Mouse (Mus musculus): ENCODE measurements at regions not wholly inside any gene's neighbourhood (a gene's known extent, or its start where the extent isn't known, plus 50 kb on each side); places are given as distances from the start of the nearest gene placed in this dataset.

DNA sequence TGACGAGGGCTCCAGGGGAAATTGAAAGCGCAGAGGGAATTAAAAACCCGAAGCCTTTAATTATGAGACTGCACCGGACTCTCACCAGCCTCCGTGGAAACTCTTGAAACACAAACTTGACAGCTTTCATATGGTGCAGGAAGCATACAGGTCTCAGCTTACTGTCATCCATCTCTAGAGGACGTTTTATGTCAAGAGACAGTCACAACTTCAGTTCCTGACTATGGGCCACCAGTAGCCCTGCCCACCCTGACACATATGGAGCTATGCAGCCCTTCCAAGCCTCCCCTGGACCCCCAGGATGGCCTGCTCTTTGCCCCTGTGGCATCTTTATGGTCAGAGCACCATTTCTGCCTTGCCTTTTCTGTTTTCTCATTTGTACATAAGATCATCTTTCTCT is 530.0 kb downstream of the Vrk1 start:
- H3K27me3 ChIP-seq, result no peaks in the 10 kb centered on the region
- ATAC-seq (no peak), DNase-seq (ENCODE audit: low read depth, low spot score) (no peak)
- ChIA-PET CTCF (no interaction called here), POLR2A (no interaction called here)
- in situ Hi-C loops (cut with MboI; ENCODE audit: low pct_unique_long_range_greater_than_20kb), result no loop called here
- no peak for TF ChIP-seq CTCF (IDR thresholded peaks at IDR 0.05)

DNA sequence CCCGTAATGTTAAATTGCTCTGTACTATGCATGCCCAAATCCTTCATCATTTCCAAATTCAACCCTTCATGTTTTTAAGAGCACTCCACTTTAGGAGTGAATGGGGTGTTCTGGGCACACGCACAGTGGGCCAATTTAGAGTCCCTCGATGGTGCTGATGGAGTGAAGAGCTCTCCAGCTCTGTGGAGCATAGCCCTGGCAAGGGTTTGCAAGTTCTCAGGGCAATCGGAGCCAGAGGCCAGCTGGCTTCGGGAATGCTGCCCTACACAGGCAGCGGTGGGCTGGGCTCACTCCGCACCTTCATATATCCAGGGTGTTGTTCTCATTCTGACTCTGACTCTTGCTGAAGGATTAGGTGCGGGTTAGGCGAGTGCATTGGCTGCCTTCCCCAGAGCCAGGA is 549.5 kb downstream of the Vrk1 start:
- no peak for DNase-seq (ENCODE audit: low read depth, low spot score)
- TF ChIP-seq CTCF (IDR thresholded peaks at IDR 0.05), result no peak
- no peaks in the 10 kb centered on the region for H3K27me3 ChIP-seq
- POLR2A ChIA-PET, result no interaction called here
- no peak for ATAC-seq
- CTCF ChIA-PET, result no interaction called here
- in situ Hi-C loops (cut with MboI; ENCODE audit: low pct_unique_long_range_greater_than_20kb), result no loop called here

DNA sequence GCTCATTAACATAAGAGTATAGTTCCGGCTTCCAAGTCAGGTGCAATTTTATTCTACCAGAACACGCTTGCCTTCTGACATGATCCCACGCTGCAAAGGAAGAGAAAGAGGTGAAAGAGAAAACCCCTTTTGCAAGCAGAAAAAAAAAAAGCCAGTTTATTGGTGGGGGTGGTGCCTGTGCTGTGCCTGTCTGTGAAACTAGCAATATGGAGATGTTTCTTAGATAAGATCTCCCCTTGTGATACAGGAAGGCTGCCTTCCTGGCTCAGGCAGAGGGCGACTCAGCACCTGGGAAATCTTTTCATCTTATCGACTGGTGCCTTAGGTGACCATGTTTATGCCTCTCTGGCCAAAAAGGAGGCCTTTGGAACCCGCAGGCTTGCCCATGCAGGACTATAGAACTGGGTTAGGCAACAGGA is 555.2 kb downstream of the Vrk1 start:
- ATAC-seq (no peak), DNase-seq (ENCODE audit: low read depth, low spot score) (no peak)
- no peak for TF ChIP-seq CTCF (IDR thresholded peaks at IDR 0.05)
- in situ Hi-C loops (cut with MboI; ENCODE audit: low pct_unique_long_range_greater_than_20kb), result no loop called here
- ChIA-PET CTCF (no interaction called here), POLR2A (no interaction called here)
- no peaks in the 10 kb centered on the region for H3K27me3 ChIP-seq

DNA sequence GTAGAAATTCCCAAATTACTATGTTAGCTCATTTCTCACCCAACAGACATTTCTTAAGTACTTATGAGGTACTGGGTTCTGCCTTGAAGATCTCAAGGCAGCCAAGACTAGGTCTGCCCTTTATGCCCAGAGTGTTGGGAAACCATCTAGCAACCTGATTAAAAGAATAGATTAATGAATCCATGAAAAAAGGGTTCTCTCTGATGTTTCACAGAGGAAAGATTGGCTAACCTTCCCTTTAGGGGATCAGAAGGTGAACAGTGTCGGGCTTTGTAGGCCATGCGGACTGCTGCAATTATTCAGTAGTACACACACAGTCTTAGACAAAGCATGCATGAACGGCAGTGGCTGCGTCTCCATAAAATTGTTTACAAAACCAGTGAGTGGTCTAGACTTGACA is 556.3 kb downstream of the Vrk1 start:
- ATAC-seq (no peak), DNase-seq (ENCODE audit: low read depth, low spot score) (no peak)
- in situ Hi-C loops (cut with MboI; ENCODE audit: low pct_unique_long_range_greater_than_20kb), result no loop called here
- CTCF ChIA-PET, result no interaction called here
- POLR2A ChIA-PET, result no interaction called here
- TF ChIP-seq CTCF (IDR thresholded peaks at IDR 0.05), result no peak
- H3K27me3 ChIP-seq, result no peaks in the 10 kb centered on the region

DNA sequence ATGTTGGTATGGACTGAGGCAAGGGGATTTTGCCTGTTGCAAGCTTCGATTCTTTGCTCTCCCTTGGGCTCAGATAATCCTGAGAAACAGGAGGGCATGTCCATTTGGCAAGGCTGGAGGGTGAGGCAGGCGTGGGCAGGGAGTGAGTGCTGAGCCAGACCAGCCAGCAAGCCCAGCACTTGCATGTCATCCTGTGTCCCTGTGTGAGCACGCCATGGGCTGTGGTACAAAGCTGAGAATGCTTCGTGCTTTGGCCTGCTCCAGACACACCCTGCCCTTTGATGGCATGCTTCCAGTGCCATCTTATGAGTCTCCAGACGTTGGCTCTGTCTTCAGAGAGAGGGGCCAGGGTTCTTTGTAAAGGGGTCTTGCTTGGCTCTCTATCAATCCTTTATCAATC is 557.1 kb downstream of the Vrk1 start:
- no peaks in the 10 kb centered on the region for H3K27me3 ChIP-seq
- ChIA-PET CTCF (no interaction called here), POLR2A (no interaction called here)
- in situ Hi-C loops (cut with MboI; ENCODE audit: low pct_unique_long_range_greater_than_20kb), result no loop called here
- DNase-seq (ENCODE audit: low read depth, low spot score) (no peak), ATAC-seq (no peak)
- TF ChIP-seq CTCF (IDR thresholded peaks at IDR 0.05), result no peak

DNA sequence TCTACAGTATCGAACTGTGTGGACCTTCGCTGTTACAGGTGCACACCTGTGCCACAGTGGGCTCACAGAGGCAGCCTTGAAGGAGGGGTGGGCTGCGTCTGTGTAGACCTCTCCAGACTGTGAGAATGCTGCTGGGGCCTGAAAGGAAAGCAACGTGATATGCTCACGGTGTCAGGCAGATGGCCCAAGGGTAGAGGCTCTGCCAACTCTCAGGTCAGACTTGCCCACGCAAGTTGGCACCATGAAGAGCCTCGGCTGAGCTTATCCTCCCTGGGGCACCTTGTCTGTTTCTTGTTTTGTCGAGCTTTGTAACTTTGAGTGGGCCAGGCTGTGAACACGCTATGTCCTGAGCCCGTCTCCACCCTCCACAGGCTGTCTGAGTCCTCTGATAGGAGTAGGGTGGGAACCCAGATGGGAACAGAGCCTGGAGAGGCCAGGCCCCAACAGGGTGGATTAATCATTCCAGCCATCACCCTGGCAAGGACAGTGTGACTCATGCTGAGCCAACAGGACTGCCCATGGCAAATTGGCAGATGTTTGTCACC is 558.6 kb downstream of the Vrk1 start:
- DNase-seq (ENCODE audit: low read depth, low spot score) (no peak), ATAC-seq (no peak)
- H3K27me3 ChIP-seq, result no peaks in the 10 kb centered on the region
- TF ChIP-seq CTCF (IDR thresholded peaks at IDR 0.05), result no peak
- in situ Hi-C loops (cut with MboI; ENCODE audit: low pct_unique_long_range_greater_than_20kb), result no loop called here
- ChIA-PET CTCF (no interaction called here), POLR2A (no interaction called here)

DNA sequence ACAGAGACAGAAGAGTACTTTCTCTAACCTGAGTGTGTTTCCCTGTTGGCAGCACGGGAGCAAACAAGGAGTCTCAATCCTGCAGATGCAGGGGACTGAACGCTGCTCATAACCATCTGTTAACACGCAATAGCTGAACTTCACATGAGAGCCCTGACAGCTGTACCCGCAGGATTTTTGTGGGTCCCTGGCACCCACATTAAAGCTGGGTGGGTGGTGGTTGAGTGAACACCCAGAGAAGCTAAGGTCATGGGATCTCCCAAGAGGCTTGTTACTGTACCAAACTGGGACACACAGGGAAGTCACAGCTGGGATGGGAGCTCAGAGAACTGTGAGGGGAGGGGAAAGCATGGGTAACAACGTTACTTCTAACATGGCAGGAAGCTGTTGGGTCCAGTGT is 562.9 kb downstream of the Vrk1 start:
- in situ Hi-C loops (cut with MboI; ENCODE audit: low pct_unique_long_range_greater_than_20kb), result no loop called here
- ATAC-seq, result no peak
- CTCF ChIA-PET, result no interaction called here
- DNase-seq (ENCODE audit: low read depth, low spot score), result no peak
- TF ChIP-seq CTCF (IDR thresholded peaks at IDR 0.05), result no peak
- no peaks in the 10 kb centered on the region for H3K27me3 ChIP-seq
- POLR2A ChIA-PET, result no interaction called here

DNA sequence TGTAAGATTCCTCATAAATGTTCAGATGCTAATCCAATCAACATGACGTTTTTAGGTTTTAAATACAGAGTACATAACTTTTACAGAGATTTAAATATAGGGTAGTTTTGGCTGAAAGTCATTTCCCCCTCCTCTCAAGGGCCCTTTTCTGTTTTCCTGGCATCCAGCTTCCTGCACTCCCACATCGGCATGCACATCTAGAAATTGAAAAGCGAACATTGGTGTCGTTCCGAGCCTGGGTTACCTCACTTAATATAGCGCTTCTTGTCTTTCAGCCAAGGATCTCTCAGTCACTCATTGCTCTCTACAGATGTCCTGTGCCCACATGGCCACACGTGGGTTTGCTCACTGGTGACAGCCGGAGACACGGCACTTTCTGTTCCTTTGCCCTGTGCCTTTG is 572.7 kb downstream of the Vrk1 start:
- H3K27me3 ChIP-seq, result no peaks in the 10 kb centered on the region
- DNase-seq (ENCODE audit: low read depth, low spot score), result no peak
- ATAC-seq, result no peak
- in situ Hi-C loops (cut with MboI; ENCODE audit: low pct_unique_long_range_greater_than_20kb), result no loop called here
- POLR2A ChIA-PET, result no interaction called here
- CTCF ChIA-PET, result no interaction called here
- TF ChIP-seq CTCF (IDR thresholded peaks at IDR 0.05), result no peak

DNA sequence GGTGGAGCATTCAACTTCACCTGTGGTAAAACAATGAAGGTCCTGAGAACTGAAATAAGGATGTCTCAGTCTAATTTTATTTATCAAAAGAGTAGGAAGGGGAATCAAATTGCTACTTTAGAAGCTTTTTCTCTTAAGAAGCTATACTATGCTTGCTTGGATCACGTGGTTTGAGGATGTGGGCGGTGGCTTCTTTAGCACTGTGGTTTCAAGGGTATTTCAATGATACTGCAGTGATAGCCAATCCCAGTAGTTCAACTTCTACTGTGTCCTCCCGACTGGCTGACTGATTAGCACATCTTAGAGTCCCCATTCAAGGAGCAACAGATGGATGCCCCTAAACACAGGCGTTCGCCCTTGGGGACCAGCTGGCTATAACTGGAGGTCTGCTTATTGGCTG is 575.6 kb downstream of the Vrk1 start:
- no peak for ATAC-seq
- no peaks in the 10 kb centered on the region for H3K27me3 ChIP-seq
- no peak for TF ChIP-seq CTCF (IDR thresholded peaks at IDR 0.05)
- ChIA-PET CTCF (no interaction called here), POLR2A (no interaction called here)
- DNase-seq (ENCODE audit: low read depth, low spot score), result no peak
- in situ Hi-C loops (cut with MboI; ENCODE audit: low pct_unique_long_range_greater_than_20kb), result no loop called here

DNA sequence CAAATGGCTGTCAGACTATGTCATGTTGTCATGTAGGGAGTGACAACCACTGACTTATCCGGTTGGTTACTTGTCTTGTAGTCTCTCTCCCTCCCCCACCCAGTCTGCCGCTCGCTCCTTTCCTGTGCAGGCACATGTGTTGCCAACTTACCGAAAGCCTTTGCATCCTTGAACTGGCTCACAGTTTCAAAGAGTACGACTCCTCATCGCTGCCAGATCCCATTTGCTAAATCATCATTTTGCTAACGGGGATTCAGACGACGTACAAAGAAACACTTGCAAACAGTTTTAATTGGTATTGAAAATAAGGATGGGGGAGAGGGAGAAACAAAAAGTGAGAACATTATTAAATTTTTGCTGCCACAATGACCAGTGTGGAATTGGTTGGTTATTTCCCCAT is 582.7 kb downstream of the Vrk1 start:
- DNase-seq (ENCODE audit: low read depth, low spot score) (no peak), ATAC-seq (no peak)
- CTCF ChIA-PET, result no interaction called here
- H3K27me3 ChIP-seq, result no peaks in the 10 kb centered on the region
- in situ Hi-C loops (cut with MboI; ENCODE audit: low pct_unique_long_range_greater_than_20kb), result no loop called here
- no peak for TF ChIP-seq CTCF (IDR thresholded peaks at IDR 0.05)
- POLR2A ChIA-PET, result no interaction called here

DNA sequence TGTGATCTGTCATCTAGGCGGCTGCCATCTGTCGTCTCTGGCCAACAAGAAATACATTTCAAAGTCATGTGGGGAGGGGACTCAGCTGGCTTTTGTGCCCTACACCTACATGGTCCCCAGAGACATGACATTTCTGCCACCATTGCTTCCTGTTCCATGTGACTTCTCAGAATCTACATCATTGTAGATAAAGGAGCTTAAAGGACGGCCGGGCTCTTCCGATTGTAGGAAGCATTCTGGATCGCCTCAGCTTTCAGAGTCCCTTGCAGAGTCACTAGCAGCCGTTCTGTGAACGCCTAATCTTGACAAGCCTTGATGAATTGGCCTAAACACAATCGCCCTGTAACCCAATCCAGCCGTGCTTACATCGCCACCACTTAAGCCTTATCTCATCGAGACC is 587.6 kb downstream of the Vrk1 start:
- ATAC-seq (no peak), DNase-seq (ENCODE audit: low read depth, low spot score) (no peak)
- no peaks in the 10 kb centered on the region for H3K27me3 ChIP-seq
- POLR2A ChIA-PET, result no interaction called here
- in situ Hi-C loops (cut with MboI; ENCODE audit: low pct_unique_long_range_greater_than_20kb), result no loop called here
- no peak for TF ChIP-seq CTCF (IDR thresholded peaks at IDR 0.05)
- CTCF ChIA-PET, result interaction anchor here (0.6 kb wide), 1 partner anchor 122 kb away, joined by 3 read pairs; no protein-coding TSS in a partner anchor

DNA sequence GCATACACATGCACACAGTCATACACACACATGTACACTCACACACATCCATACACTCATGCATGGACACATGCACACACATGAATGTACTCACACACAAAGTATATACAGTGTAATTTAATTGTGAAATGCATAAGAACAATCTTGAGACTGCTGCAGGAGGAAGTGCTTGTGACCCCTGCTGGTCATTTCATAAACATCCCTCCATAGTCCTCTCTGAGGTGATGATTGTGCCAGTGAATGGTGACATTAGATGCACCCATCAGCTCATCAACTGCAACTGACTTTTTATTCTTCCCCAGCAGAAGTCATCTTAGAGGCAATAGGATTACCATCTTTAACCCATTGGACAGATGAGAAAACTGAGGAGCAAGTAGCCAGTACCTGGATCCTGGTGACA is 597.2 kb downstream of the Vrk1 start:
- ATAC-seq (no peak), DNase-seq (ENCODE audit: low read depth, low spot score) (no peak)
- POLR2A ChIA-PET, result no interaction called here
- CTCF ChIA-PET, result no interaction called here
- H3K27me3 ChIP-seq, result no peaks in the 10 kb centered on the region
- no peak for TF ChIP-seq CTCF (IDR thresholded peaks at IDR 0.05)
- in situ Hi-C loops (cut with MboI; ENCODE audit: low pct_unique_long_range_greater_than_20kb), result no loop called here

Data from Patski (cell line).